Mouse (Mus musculus): Measurements from ENCODE around the gene Cdkl2.

The Cdkl2 gene

DNA sequence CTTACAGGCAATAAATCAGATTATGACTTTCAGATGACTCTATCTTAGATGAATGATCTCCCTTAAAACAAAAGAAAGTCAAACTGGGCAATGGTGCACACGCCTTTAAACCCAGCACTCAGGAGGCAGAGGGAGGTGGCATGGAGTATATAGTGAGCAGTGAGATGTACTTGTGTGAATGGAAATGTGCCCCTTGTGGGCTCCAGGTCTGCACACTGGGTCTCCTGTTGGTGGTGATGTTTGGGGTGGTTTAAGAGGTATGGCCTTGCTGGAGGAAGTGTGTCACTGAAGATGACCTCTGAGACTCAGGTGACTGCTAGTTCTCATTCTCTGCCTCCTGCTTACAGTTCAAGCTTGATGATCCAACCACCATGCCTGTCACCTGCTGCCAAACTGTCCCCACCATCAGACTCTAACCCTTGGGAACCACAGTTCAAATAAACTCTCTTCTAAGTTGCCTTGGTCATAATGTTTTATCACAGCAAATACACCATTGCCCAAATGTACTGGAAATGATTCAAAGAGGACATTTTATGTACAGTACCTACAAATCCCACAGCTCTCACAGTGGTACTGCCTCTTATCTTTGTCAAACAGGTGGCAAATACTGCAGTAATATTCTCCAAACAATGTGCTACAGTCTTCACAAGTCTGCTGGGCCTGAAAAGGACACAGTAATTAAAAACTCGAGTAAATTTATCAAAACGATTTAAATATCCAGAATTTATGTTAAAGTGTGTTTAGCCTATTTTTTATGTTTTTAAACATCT lies 86.5 kb downstream of the Cdkl2 start:
- CTCF ChIA-PET = no interaction called here

Data from spleen, embryonic (tissue).